Mouse (Mus musculus) MEL (cell line): ENCODE measurements around the gene Uxs1. TPM values are rescaled to one million over a fixed set of nuclear protein-coding genes. Genes with fewer than 3 reads are reported as not detected.

Experiments
- DNase-seq: peaks from one replicate; pipeline ENCODE4 v3.0.0; 2011; ENCODE audit warnings: low read depth, low spot score
- H3K27ac ChIP-seq: 2 replicates; pipeline ENCODE4 v1.5.1; 2012; ENCODE audit warnings: low read depth, mild to moderate bottlenecking, control low read depth, low read length, moderate library complexity; ENCODE audit not compliant: control insufficient read depth
- H3K27me3 ChIP-seq, 2 experiments: fragments of 150-350 bp in 1 of 2; sonication (generic) in 1 of 2; 2 replicates each; pipeline ENCODE4 v1.6.1; 2012; ENCODE audit warnings: low read length in 2 of 2, mild to moderate bottlenecking in 2 of 2, improper control_type of control experiment in 1 of 2, moderate library complexity in 1 of 2; ENCODE audit not compliant: insufficient read depth in 2 of 2, control insufficient read depth in 1 of 2
- H3K36me3 ChIP-seq, 2 experiments: 2 replicates each; pipeline ENCODE4 v1.6.1; 2012 to 2014; ENCODE audit warnings: low read length in 2 of 2, improper control_type of control experiment in 1 of 2, inconsistent platforms in 1 of 2, mild to moderate bottlenecking in 1 of 2; ENCODE audit not compliant: insufficient read depth in 2 of 2, control insufficient read depth in 1 of 2
- H3K4me1 ChIP-seq, 2 experiments: fragments of 150-350 bp in 1 of 2; sonication (generic) in 1 of 2; 2 replicates each; pipeline ENCODE4 v1.6.1; 2012; ENCODE audit warnings: low read length in 2 of 2, improper control_type of control experiment in 1 of 2, mild to moderate bottlenecking in 1 of 2; ENCODE audit not compliant: insufficient read depth in 2 of 2, control insufficient read depth in 1 of 2
- H3K4me3 ChIP-seq, 2 experiments: fragments of 150-350 bp in 1 of 2; sonication (generic) in 1 of 2; 2 replicates each; pipeline ENCODE4 v1.5.1; 2012; ENCODE audit warnings: low read depth in 2 of 2, low read length in 2 of 2, mild to moderate bottlenecking in 2 of 2, moderate library complexity in 2 of 2, control low read depth in 1 of 2, improper control_type of control experiment in 1 of 2; ENCODE audit not compliant: control insufficient read depth in 1 of 2, insufficient read depth in 1 of 2
- H3K79me2 ChIP-seq: 2 replicates; pipeline ENCODE4 v1.6.1; 2012; ENCODE audit warnings: mild to moderate bottlenecking, low read length, moderate library complexity; ENCODE audit not compliant: control insufficient read depth, poor library complexity, insufficient read depth
- H3K9ac ChIP-seq: 2 replicates; pipeline ENCODE4 v1.6.1; 2012; ENCODE audit warnings: low read depth, mild to moderate bottlenecking, control low read depth, low read length, moderate library complexity; ENCODE audit not compliant: control insufficient read depth, poor library complexity, severe bottlenecking
- H3K9me3 ChIP-seq: fragments of 150-350 bp; sonication (generic); replicated peaks from 2 replicates; pipeline ENCODE4 v1.6.1; 2012; ENCODE audit warnings: mild to moderate bottlenecking, low read length, improper control_type of control experiment, moderate library complexity; ENCODE audit not compliant: insufficient read depth
- BHLHE40 ChIP-seq: IDR thresholded peaks from 2 replicates; pipeline ENCODE4 v1.6.1; 2012; ENCODE audit warnings: low read depth, mild to moderate bottlenecking, inconsistent platforms, low read length, improper control_type of control experiment, borderline replicate concordance
- CHD1 ChIP-seq: IDR thresholded peaks from 2 replicates; pipeline ENCODE4 v1.6.1; 2012; ENCODE audit warnings: low read depth, mild to moderate bottlenecking, inconsistent platforms, low read length, improper control_type of control experiment
- CTCF ChIP-seq, 3 experiments: IDR thresholded peaks in 2 of 3; conservative IDR thresholded peaks in 1 of 3; 2 replicates each; pipeline ENCODE4 v1.5.1; 2011 to 2012; ENCODE audit warnings: low read length in 3 of 3, low read depth in 2 of 3, mild to moderate bottlenecking in 2 of 3, improper control_type of control experiment in 1 of 3, inconsistent platforms in 1 of 3, mixed read lengths in 1 of 3, moderate library complexity in 1 of 3; ENCODE audit not compliant: control insufficient read depth in 1 of 3, insufficient read depth in 1 of 3, poor library complexity in 1 of 3, severe bottlenecking in 1 of 3
- ELF1 ChIP-seq: IDR thresholded peaks from 2 replicates; pipeline ENCODE4 v1.6.1; 2014; ENCODE audit warnings: low read depth, mild to moderate bottlenecking, inconsistent platforms, low read length, improper control_type of control experiment, moderate library complexity
- EP300 ChIP-seq, 2 experiments: IDR thresholded peaks; 2 replicates each; pipeline ENCODE4 v1.6.1; 2011; ENCODE audit warnings: improper control_type of control experiment in 2 of 2, low read length in 2 of 2, low read depth in 1 of 2, mild to moderate bottlenecking in 1 of 2
- GABPA ChIP-seq: IDR thresholded peaks from 2 replicates; pipeline ENCODE4 v1.6.1; 2012; ENCODE audit warnings: low read depth, mild to moderate bottlenecking, inconsistent platforms, low read length, improper control_type of control experiment, moderate library complexity
- JUND ChIP-seq: IDR thresholded peaks from 2 replicates; pipeline ENCODE4 v1.6.1; 2011; ENCODE audit warnings: low read depth, mild to moderate bottlenecking, improper control_type of control experiment, low read length
- KAT2A ChIP-seq: conservative IDR thresholded peaks from 2 replicates; pipeline ENCODE4 v1.6.1; 2012; ENCODE audit warnings: low read depth, low read length, improper control_type of control experiment, inconsistent platforms
- MAFK ChIP-seq: IDR thresholded peaks from 2 replicates; pipeline ENCODE4 v1.6.1; 2011; ENCODE audit warnings: low read depth, mild to moderate bottlenecking, low read length, improper control_type of control experiment, borderline replicate concordance
- MAX ChIP-seq: IDR thresholded peaks from 2 replicates; pipeline ENCODE4 v1.6.1; 2011; ENCODE audit warnings: low read length, improper control_type of control experiment
- MAZ ChIP-seq: IDR thresholded peaks from 2 replicates; pipeline ENCODE4 v1.6.1; 2012; ENCODE audit warnings: low read depth, mild to moderate bottlenecking, inconsistent platforms, low read length, improper control_type of control experiment
- MEF2A ChIP-seq: IDR thresholded peaks from 2 replicates; pipeline ENCODE4 v1.6.1; 2014; ENCODE audit warnings: low read depth, mild to moderate bottlenecking, inconsistent platforms, low read length, improper control_type of control experiment; ENCODE audit not compliant: poor library complexity, insufficient replicate concordance, severe bottlenecking; ENCODE audit errors: extremely low read depth
- MXI1 ChIP-seq: IDR thresholded peaks from 2 replicates; pipeline ENCODE4 v1.6.1; 2011; ENCODE audit warnings: mild to moderate bottlenecking, low read depth, low read length, improper control_type of control experiment
- MYB ChIP-seq: IDR thresholded peaks from 2 replicates; pipeline ENCODE4 v1.6.1; 2011; ENCODE audit warnings: mild to moderate bottlenecking, low read depth, low read length, improper control_type of control experiment
- NRF1 ChIP-seq: IDR thresholded peaks from 2 replicates; pipeline ENCODE4 v1.6.1; 2014; ENCODE audit warnings: low read depth, mild to moderate bottlenecking, inconsistent platforms, low read length, improper control_type of control experiment, moderate library complexity; ENCODE audit not compliant: poor library complexity, insufficient read depth, severe bottlenecking
- POLR2AphosphoS2 ChIP-seq: IDR thresholded peaks from 2 replicates; pipeline ENCODE4 v1.6.1; 2011; ENCODE audit warnings: low read length, improper control_type of control experiment
- POLR2AphosphoS5 ChIP-seq: IDR thresholded peaks from 2 replicates; pipeline ENCODE4 v1.6.1; 2012; ENCODE audit warnings: low read depth, borderline replicate concordance, mild to moderate bottlenecking, inconsistent platforms, low read length, moderate library complexity, mixed read lengths
- SIN3A ChIP-seq: IDR thresholded peaks from 2 replicates; pipeline ENCODE4 v1.6.1; 2012; ENCODE audit warnings: low read length, improper control_type of control experiment, inconsistent platforms
- SMC3 ChIP-seq: IDR thresholded peaks from 2 replicates; pipeline ENCODE4 v1.6.1; 2011; ENCODE audit warnings: low read depth, low read length, improper control_type of control experiment
- USF2 ChIP-seq, 2 experiments: IDR thresholded peaks; 2 replicates each; pipeline ENCODE4 v1.6.1; 2011 to 2012; ENCODE audit warnings: improper control_type of control experiment in 2 of 2, low read length in 2 of 2, borderline replicate concordance in 1 of 2, inconsistent platforms in 1 of 2, low read depth in 1 of 2, mild to moderate bottlenecking in 1 of 2; ENCODE audit not compliant: insufficient read depth in 1 of 2
- ZC3H11A ChIP-seq: IDR thresholded peaks from 2 replicates; pipeline ENCODE4 v1.6.1; 2012; ENCODE audit warnings: low read depth, mild to moderate bottlenecking, inconsistent platforms, low read length, improper control_type of control experiment
- ZKSCAN1 ChIP-seq: IDR thresholded peaks from 2 replicates; pipeline ENCODE4 v1.6.1; 2012; ENCODE audit warnings: low read depth, mild to moderate bottlenecking, inconsistent platforms, low read length, improper control_type of control experiment, moderate library complexity
- ZNF384 ChIP-seq: IDR thresholded peaks from 2 replicates; pipeline ENCODE4 v1.6.1; 2012; ENCODE audit warnings: low read depth, mild to moderate bottlenecking, inconsistent platforms, low read length, improper control_type of control experiment
- polyA plus RNA-seq, 2 experiments: library from polyadenylated mRNA; stranded (reverse) in 1 of 2; unstranded in 1 of 2; fragments of >175 nt in 1 of 2; fragments of >200 nt in 1 of 2; gene quantifications; 2 replicates each; pipeline versions ENCODE4 v1.2.1 to v1.2.4; 2012; ENCODE audit warnings: low replicate concordance in 2 of 2, low read depth in 1 of 2; ENCODE audit not compliant: insufficient read length in 2 of 2, insufficient read depth in 1 of 2, missing spikeins in 1 of 2
- total RNA-seq: library from RNA; depleted of rRNA; stranded (reverse); fragments of 300-350 nt; gene quantifications from 2 replicates; pipeline ENCODE4 v1.2.3, GENCODE M21; 2012

Uxs1 gene
- total and polyA plus RNA-seq, 3 experiments, result 16.9 to 26.2 TPM; not detected in 1

GRCm38 (mm10) chr1:43864758-43865157, 37.2 kb upstream of the Uxs1 start:
- no peaks in the 10 kb centered on the region for H3K9me3 ChIP-seq
- no peak for TF ChIP-seq KAT2A
- no peak for TF ChIP-seq SIN3A
- TF ChIP-seq POLR2AphosphoS5, result no peak
- no peak for TF ChIP-seq MAX
- no peak for TF ChIP-seq JUND
- TF ChIP-seq BHLHE40, result no peak
- no peak overlapping the region for H3K9ac ChIP-seq
- H3K36me3 ChIP-seq, result peaks cover 0 to 3% of the 10 kb centered on the region in 2 experiments; a peak in 1 of 4 replicates
- no peak overlapping the region for H3K27ac ChIP-seq
- no peaks in the 10 kb centered on the region; a peak in 1 of 4 replicates for H3K27me3 ChIP-seq
- no peaks in the 10 kb centered on the region for H3K79me2 ChIP-seq
- H3K4me1 ChIP-seq, result peaks cover 0 to 2% of the 10 kb centered on the region in 2 experiments; a peak in 1 of 4 replicates
- no peak for DNase-seq
- H3K4me3 ChIP-seq, result no peak overlapping the region

- no peaks in the 10 kb centered on the region for H3K9me3 ChIP-seq
- H3K27me3 ChIP-seq, result no peaks in the 10 kb centered on the region; a peak in 1 of 4 replicates
- TF ChIP-seq CHD1, result no peak
- no peak for TF ChIP-seq POLR2AphosphoS5
- TF ChIP-seq USF2 (IDR thresholded peaks at IDR 0.05; ENCODE audit: borderline replicate concordance in 1 of 2, insufficient read depth in 1 of 2, low read depth in 1 of 2, low read length in 2 of 2), result no peak
- no peak for TF ChIP-seq ZNF384
- TF ChIP-seq EP300 (IDR thresholded peaks at IDR 0.05; ENCODE audit: low read depth in 1 of 2, low read length in 2 of 2), result no peak
- TF ChIP-seq MAZ, result no peak
- TF ChIP-seq CTCF (IDR thresholded peaks at IDR 0.05 in 2 of 3, conservative IDR thresholded peaks at IDR 0.05 in 1 of 3; ENCODE audit: control insufficient read depth in 1 of 3, insufficient read depth in 1 of 3, low read depth in 2 of 3, low read length in 3 of 3, poor library complexity in 1 of 3, severe bottlenecking in 1 of 3), result no peak
- no peak for TF ChIP-seq POLR2AphosphoS2
- no peak for TF ChIP-seq MXI1
- TF ChIP-seq ZKSCAN1, result no peak
- no peak for TF ChIP-seq MAFK
- TF ChIP-seq MYB, result no peak
- TF ChIP-seq NRF1, result no peak
- TF ChIP-seq ZC3H11A, result no peak
- no peak for TF ChIP-seq MEF2A
- no peak for TF ChIP-seq JUND
- TF ChIP-seq GABPA, result no peak
- TF ChIP-seq ELF1, result no peak
- no peak for TF ChIP-seq SMC3
- TF ChIP-seq BHLHE40, result no peak
- no peaks in the 10 kb centered on the region for H3K79me2 ChIP-seq
- H3K4me3 ChIP-seq, result no peak overlapping the region
- DNase-seq, result no peak
- no peaks in the 10 kb centered on the region for H3K4me1 ChIP-seq
- no peak overlapping the region for H3K9ac ChIP-seq
- no peaks in the 10 kb centered on the region for H3K36me3 ChIP-seq
- no peak overlapping the region for H3K27ac ChIP-seq
Observed at GRCm38 (mm10) chr1:43862614-43863013, 35.0 kb upstream of the Uxs1 start.
